Mouse (Mus musculus) gastrocnemius, adult 2 months (tissue): Measurements from ENCODE around the gene Lmtk3. TPM values are rescaled to one million over a fixed set of nuclear protein-coding genes. Genes with fewer than 3 reads are reported as not detected.

Experiments
- DNase-seq: peaks from one replicate; pipeline ENCODE4 v3.0.0; 2022
- H3K27ac ChIP-seq: fragments of 200-600 bp; 2 replicates; pipeline ENCODE4 v1.8.1; 2022; ENCODE audit warnings: mild to moderate bottlenecking
- H3K4me3 ChIP-seq: fragments of 200-600 bp; 2 replicates; pipeline ENCODE4 v1.8.1; 2022; ENCODE audit warnings: mild to moderate bottlenecking, moderate library complexity
- CTCF ChIP-seq: fragments of 200-600 bp; IDR thresholded peaks from 2 replicates; pipeline ENCODE4 v1.8.1; 2022; ENCODE audit warnings: antibody characterized with exemption, mild to moderate bottlenecking, moderate library complexity
- intact Hi-C: fragments of 180-260 bp; cut with DNase I; formaldehyde crosslinking; loops from one replicate; pipeline ENCODE4 v1.15.1; 2025
- total RNA-seq, 2 experiments: library from RNA; stranded (reverse); gene quantifications; 2 replicates each; pipeline ENCODE4 v1.2.3; 2021

Gene Lmtk3
- total RNA-seq, 2 experiments from 2014 or later = 0.06 TPM; not detected in 1

DNA sequence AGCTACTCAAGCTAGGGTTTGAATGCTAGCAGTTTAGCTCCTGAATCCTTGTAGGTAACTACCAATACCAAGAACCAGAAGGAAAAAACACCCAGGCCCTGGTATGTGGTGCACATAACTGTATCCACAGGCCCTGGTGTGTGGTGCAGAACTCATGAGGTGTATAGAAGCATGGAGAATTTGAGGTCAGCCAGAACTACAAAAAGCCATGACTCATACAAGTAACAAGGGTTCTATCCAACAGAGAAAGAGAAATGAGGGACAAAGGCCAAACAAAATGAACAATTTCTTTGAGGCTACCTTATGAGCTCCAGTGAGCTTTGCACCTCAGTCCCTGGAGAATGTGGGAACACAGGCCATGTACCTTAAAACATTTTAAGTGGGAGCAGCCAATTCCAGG, 37.4 kb downstream of the Lmtk3 start:
- TF ChIP-seq CTCF = no peak
- Histone ChIP-seq H3K27ac (no peak overlapping the region), H3K4me3 (no peak overlapping the region)
- intact Hi-C loops = no loop called here
- no peak for DNase-seq

DNA sequence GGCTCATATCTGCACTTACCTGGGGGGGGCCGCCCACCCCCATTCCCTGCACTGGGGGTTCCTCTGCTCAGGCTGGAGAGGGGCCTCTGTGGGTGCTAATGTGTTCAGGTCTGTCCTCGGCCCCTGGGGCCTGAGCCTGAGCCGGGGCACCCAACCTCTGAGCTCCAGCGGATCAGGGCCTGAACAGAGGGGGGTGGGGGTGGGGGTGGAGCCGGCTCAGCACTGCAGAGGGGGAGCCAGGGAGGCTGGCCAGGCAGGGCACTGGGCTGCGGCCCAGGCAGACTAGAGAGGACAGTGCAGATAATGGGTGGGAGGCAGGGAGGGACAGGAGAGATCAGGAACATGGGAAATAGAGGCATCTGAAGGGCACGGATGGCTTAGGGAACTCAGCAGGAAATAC, 41.1 kb downstream of the Lmtk3 start, which contains the start of gene Kcnj14:
Kcnj14 (minus strand) TSS at position 185 of the 400 bp plus-strand sequence.
- Histone ChIP-seq H3K4me3 (no peak within 1 kb of the TSS), H3K27ac (no peak within 1 kb of the TSS)
- intact Hi-C loops = no loop called here
- DNase-seq = no peak
- TF ChIP-seq CTCF = no peak

- intact Hi-C loops = no loop called here
- no peak overlapping the region for H3K27ac ChIP-seq
- no peak overlapping the region for H3K4me3 ChIP-seq
- TF ChIP-seq CTCF = no peak
- DNase-seq = no peak
These were observed 43.1 kb downstream of the Lmtk3 start for GRCm38 (mm10) chr7:45826631-45827030.

DNA sequence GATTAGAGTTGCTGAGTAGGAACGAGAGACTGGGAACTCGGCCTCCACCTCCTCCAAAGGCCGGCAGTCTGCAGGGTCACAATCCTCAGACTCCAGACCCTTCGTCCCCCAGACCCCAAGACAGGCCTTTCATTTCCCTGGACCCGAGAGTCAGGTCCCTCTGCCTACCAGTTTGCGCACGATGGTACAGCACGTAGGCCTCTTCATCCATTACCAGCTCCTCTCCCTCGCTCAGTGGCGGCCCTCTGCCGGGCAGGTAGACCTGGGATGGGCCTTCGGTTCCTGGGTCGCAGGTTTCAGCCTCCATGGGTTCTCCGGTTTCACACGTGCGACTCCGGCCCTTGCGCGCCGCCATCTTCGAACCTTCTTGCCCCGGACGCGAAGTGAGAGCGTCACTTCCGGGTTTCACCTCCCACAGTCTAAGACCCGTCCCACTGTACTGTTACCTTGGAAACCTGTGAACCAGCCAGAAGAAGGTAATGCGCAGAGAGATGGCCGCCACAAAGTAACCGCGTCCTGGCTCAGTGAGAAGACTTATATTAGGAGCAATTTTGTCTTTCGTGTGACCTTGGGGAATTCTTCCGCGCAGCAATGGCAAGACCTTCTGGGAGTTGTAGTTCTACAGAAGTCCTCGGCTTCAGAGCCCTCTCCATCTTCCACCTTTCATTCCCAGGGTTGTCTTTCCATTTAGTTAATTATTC, 47.0 kb downstream of the Lmtk3 start, which contains the start of gene Grwd1:
Grwd1 (minus strand) TSS at position 518 of the 701 bp plus-strand sequence.
- no peak for TF ChIP-seq CTCF
- peak within 1 kb of the TSS; percentile 97 for H3K27ac ChIP-seq
- peak; percentile 88 for DNase-seq
- intact Hi-C loops = no loop called here
- peak within 1 kb of the TSS; percentile 97 for H3K4me3 ChIP-seq

GRCm38 (mm10) chr7:45831128-45831525, 47.6 kb downstream of the Lmtk3 start:
- no peak for DNase-seq
- intact Hi-C loops = no loop called here
- peak overlapping the region; percentile 97 for H3K4me3 ChIP-seq
- peak overlapping the region; percentile 97 for H3K27ac ChIP-seq
- TF ChIP-seq CTCF = no peak

DNA sequence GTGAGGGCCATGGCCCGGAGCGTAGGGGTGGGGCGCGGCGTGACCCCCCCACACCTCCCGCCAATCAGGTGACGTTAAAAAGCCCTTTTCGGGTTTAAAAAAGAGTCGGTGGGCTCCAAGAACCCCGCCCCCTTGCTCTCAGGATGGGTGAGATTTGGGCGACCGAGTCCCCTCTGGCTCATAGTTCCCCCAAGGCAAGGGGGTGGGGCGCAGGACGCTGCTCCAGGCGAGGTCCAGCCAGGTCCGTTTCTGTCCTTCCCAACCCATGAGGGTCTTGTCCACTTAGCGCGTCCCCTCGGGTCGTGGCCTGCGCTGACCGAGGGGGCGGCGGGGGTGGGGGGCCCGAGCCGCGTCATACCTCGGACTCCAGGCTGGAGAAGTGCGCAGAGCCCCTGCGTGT, 48.9 kb downstream of the Lmtk3 start:
- intact Hi-C loops = no loop called here
- TF ChIP-seq CTCF = no peak
- Histone ChIP-seq H3K27ac (no peak overlapping the region), H3K4me3 (peak overlapping the region; percentile 61)
- no peak for DNase-seq

- intact Hi-C loops = no loop called here
- peak overlapping the region; percentile 61 for H3K4me3 ChIP-seq
- TF ChIP-seq CTCF = no peak
- no peak for DNase-seq
- no peak overlapping the region for H3K27ac ChIP-seq
These were observed 49.7 kb downstream of the Lmtk3 start for GRCm38 (mm10) chr7:45833148-45833790.

DNA sequence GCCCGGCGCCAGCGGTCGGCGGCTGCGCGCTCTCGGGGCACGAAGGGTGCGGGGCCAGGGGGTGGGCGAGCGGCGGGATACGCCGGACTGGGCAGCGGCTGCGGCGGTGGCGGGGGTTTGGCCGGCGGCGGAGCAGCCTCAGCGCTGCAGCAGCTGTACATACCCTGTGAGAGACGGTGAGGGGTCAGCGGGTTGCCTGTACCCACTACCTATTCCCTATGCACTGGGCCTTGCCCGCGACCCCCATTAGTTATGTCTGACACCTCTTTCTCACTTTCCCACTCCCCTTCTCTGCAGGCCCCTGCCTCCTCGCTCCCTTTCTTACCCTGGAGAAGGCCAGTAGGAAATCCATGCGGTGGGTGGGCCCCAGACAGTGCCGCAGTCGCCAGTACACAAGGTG, 50.4 kb downstream of the Lmtk3 start:
- intact Hi-C loops = no loop called here
- DNase-seq = no peak
- no peak for TF ChIP-seq CTCF
- H3K4me3 ChIP-seq = peak overlapping the region; percentile 61
- no peak overlapping the region for H3K27ac ChIP-seq

DNA sequence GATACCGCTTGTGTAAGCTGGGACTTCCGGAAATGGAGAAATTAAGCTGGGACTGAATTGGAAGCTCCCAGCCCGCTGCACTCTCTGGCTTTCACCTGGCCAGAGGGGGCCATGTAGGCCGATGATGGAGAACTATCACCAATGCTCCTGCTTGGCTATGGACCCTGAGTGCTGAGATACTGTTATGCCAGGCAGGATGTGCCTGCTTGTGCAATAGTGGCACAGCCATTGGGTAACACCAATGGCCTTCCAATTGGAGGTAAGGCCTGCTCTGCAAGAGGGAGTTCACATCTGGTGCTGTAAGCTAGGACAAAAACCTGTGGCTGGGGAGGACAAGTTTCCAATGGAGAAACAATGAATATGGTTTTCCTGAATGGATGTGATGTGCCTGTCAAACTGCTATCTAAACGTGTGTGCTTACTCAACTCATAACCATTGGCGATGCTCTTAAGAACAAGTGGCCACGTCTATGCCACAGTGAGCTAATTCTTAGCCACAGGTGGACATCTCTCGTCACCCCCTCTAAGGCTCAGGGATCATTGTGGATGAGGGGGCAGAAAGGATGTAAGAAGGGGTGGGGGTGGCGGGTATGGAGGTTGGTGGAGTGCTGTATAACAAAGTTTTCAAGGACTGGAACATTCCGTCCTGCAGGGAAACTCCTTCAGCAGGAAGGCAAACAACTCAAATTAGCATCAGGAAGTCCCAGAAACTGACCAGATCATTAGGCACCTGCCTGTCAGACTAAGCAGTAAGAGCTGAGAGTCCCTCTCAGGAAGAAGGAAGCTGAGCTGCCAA, 59.6 kb downstream of the Lmtk3 start:
- no peak overlapping the region for H3K4me3 ChIP-seq
- TF ChIP-seq CTCF = no peak
- intact Hi-C loops = no loop called here
- H3K27ac ChIP-seq = no peak overlapping the region
- no peak for DNase-seq

GRCm38 (mm10) chr7:45848447-45849027, 65.0 kb downstream of the Lmtk3 start:
- intact Hi-C loops = no loop called here
- TF ChIP-seq CTCF = no peak

DNA sequence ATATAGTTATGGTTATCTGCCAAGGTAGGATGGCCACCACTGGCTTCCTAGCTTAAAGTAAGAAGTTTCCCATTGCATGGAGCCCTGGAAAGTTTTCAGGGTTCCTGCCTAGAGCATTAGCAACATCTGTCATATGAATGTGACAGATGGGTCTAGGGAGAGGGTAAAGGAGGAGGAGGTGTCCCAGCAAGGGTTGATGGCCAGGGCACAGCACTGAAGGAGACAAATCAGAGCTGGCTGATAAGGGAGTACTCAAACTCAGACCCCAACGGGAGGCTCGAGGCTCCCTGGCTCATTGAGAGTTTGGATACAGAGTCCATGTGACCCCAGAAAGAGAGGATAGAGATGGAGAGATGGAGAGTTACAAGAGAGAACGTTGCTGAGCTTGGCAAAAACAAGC, 67.1 kb downstream of the Lmtk3 start:
- no peak overlapping the region for H3K4me3 ChIP-seq
- DNase-seq = peak; percentile 7
- intact Hi-C loops = no loop called here
- no peak for TF ChIP-seq CTCF
- no peak overlapping the region for H3K27ac ChIP-seq

More at GRCm38 (mm10) chr7:45848447-45849027, 65.0 kb downstream of the Lmtk3 start:
- H3K27ac ChIP-seq = no peak overlapping the region
- no peak overlapping the region for H3K4me3 ChIP-seq
- peak; percentile 10 for DNase-seq

GRCm38 (mm10) chr7:45853089-45853488, 69.6 kb downstream of the Lmtk3 start:
- no peak for TF ChIP-seq CTCF
- H3K4me3 ChIP-seq = no peak overlapping the region
- H3K27ac ChIP-seq = no peak overlapping the region
- intact Hi-C loops = no loop called here
- peak; percentile 13 for DNase-seq

Other genes starting within 250 kb of the Lmtk3 start
- 1 to 10 TPM; 1.0 to 1.3 TPM for gene Hsd17b14, start 228.8 kb upstream of the Lmtk3 start, total RNA-seq
- 100 to 1,000 TPM in 1 of 2 experiments, 10 to 100 TPM in 1; 91.4 to 106 TPM for gene Bcat2, start 213.6 kb upstream of the Lmtk3 start, total RNA-seq
- not detected for gene Fgf21, start 168.2 kb upstream of the Lmtk3 start, total RNA-seq
- not detected for gene Fut1, start 166.4 kb upstream of the Lmtk3 start, total RNA-seq
- gene Izumo1, start 161.9 kb upstream of the Lmtk3 start, total RNA-seq = under 1 TPM in 1 of 2 experiments, not detected in 1; 0.20 TPM
- gene Rasip1, start 156.2 kb upstream of the Lmtk3 start, total RNA-seq = 1 to 10 TPM; 5.7 to 8.0 TPM
- 10 to 100 TPM; 18.7 to 44.9 TPM for gene Mamstr, start 143.8 kb upstream of the Lmtk3 start, total RNA-seq
- gene Fut2, start 117.3 kb upstream of the Lmtk3 start, total RNA-seq = under 1 TPM; 0.14 to 0.28 TPM
- under 1 TPM; 0.20 to 0.50 TPM for gene Ntn5, start 99.7 kb upstream of the Lmtk3 start, total RNA-seq
- under 1 TPM in 1 of 2 experiments, not detected in 1; 0.25 TPM for gene Sec1, start 89.3 kb upstream of the Lmtk3 start, total RNA-seq
- 10 to 100 TPM in 1 of 2 experiments, 1 to 10 TPM in 1; 7.7 to 16.4 TPM for gene Car11, start 83.9 kb upstream of the Lmtk3 start, total RNA-seq
- 100 to 1,000 TPM in 1 of 2 experiments, 1 to 10 TPM in 1; 8.8 to 105 TPM for gene Dbp, start 78.7 kb upstream of the Lmtk3 start, total RNA-seq
- 100 to 1,000 TPM; 451 to 508 TPM for gene Rpl18, start 68.3 kb upstream of the Lmtk3 start, total RNA-seq
- 10 to 100 TPM; 14.4 to 15.8 TPM for gene Sphk2, start 65.7 kb upstream of the Lmtk3 start, total RNA-seq
- under 1 TPM; 0.08 to 0.31 TPM for gene Fam83e, start 62.5 kb upstream of the Lmtk3 start, total RNA-seq
- not detected for gene Spaca4, start 57.9 kb upstream of the Lmtk3 start, total RNA-seq
- gene Sult2b1, start 931 bp downstream of the Lmtk3 start, total RNA-seq = not detected
- 10 to 100 TPM; 29.6 to 33.2 TPM for gene Cyth2, start 30.8 kb downstream of the Lmtk3 start, total RNA-seq
- under 1 TPM in 1 of 2 experiments, not detected in 1; 0.20 TPM for gene Kcnj14, start 41.0 kb downstream of the Lmtk3 start, total RNA-seq
- gene Grwd1, start 47.2 kb downstream of the Lmtk3 start, total RNA-seq = 10 to 100 TPM; 14.6 to 16.0 TPM
- gene Kdelr1, start 89.0 kb downstream of the Lmtk3 start, total RNA-seq = 10 to 100 TPM; 63.2 to 65.6 TPM
- under 1 TPM; 0.13 to 0.14 TPM for gene Grin2d, start 94.6 kb downstream of the Lmtk3 start, total RNA-seq
- gene Syngr4, start 113.0 kb downstream of the Lmtk3 start, total RNA-seq = not detected
- 10 to 100 TPM; 51.3 to 66.3 TPM for gene Tmem143, start 113.2 kb downstream of the Lmtk3 start, total RNA-seq
- gene Emp3, start 137.7 kb downstream of the Lmtk3 start, total RNA-seq = 10 to 100 TPM in 1 of 2 experiments, 1 to 10 TPM in 1; 7.7 to 18.2 TPM
- under 1 TPM; 0.28 to 0.45 TPM for gene Ccdc114, start 140.3 kb downstream of the Lmtk3 start, total RNA-seq
- under 1 TPM in 1 of 2 experiments, not detected in 1; 0.20 TPM for gene Abcc6, start 246.6 kb downstream of the Lmtk3 start, total RNA-seq
- gene Nomo1, start 250.0 kb downstream of the Lmtk3 start, total RNA-seq = 10 to 100 TPM; 74.9 to 78.9 TPM